Mouse (Mus musculus) lung, embryonic 15.5 days (tissue): Measurements from ENCODE around the gene Pbx1. TPM values are rescaled to one million over a fixed set of nuclear protein-coding genes. Genes with fewer than 3 reads are reported as not detected.

ENCODE experiments used
- ATAC-seq: fragments of 200-750 bp; cut with Nextera tagmentation; 2 replicates; pipeline ENCODE4 v1.8.0; 2017; ENCODE audit warnings: moderate number of reproducible peaks, borderline replicate concordance; ENCODE audit not compliant: low FRiP score, low TSS enrichment; ENCODE audit errors: extremely low read depth
- H3K27ac ChIP-seq: fragments of 300-500 bp; sonication (generic); 2 replicates; pipeline ENCODE4 v1.5.1; 2015; ENCODE audit warnings: moderate library complexity, mild to moderate bottlenecking, inconsistent platforms
- H3K27me3 ChIP-seq: fragments of 300-500 bp; sonication (generic); 2 replicates; pipeline ENCODE4 v1.6.1; 2015; ENCODE audit warnings: inconsistent platforms
- H3K36me3 ChIP-seq: fragments of 300-500 bp; sonication (generic); 2 replicates; pipeline ENCODE4 v1.6.1; 2015; ENCODE audit warnings: inconsistent platforms
- H3K4me1 ChIP-seq: fragments of 300-500 bp; sonication (generic); 2 replicates; pipeline ENCODE4 v1.6.1; 2015; ENCODE audit warnings: inconsistent platforms
- H3K4me2 ChIP-seq: fragments of 300-500 bp; sonication (generic); 2 replicates; pipeline ENCODE4 v1.6.1; 2015; ENCODE audit warnings: inconsistent platforms, mild to moderate bottlenecking, moderate library complexity
- H3K4me3 ChIP-seq: fragments of 300-500 bp; sonication (generic); 2 replicates; pipeline ENCODE4 v1.5.1; 2015; ENCODE audit warnings: mild to moderate bottlenecking, inconsistent platforms
- H3K9ac ChIP-seq: fragments of 300-500 bp; sonication (generic); 2 replicates; pipeline ENCODE4 v1.6.1; 2015; ENCODE audit warnings: inconsistent platforms
- H3K9me3 ChIP-seq: fragments of 300-500 bp; sonication (generic); 2 replicates; pipeline ENCODE4 v1.6.1; 2016; ENCODE audit warnings: inconsistent platforms
- WGBS: fragments of 180-500 bp; shearing (Covaris S2); methylation state at CpG from one replicate; pipeline ENCODE4 v1.1.7; 2015; 5-methylcytosine and 5-hydroxymethylcytosine counted together
- polyA plus RNA-seq: library from polyadenylated mRNA; unstranded; fragments of >200 nt; fragmentation: Nextera tagmentation; extraction: Ambion mirVana; gene quantifications from 2 replicates; pipeline ENCODE4 v1.2.1, GENCODE M21; 2015

The Pbx1 gene
- polyA plus RNA-seq, 1 experiment from 2014 or later, result 40.6 TPM

GRCm38 (mm10) chr1:168381451-168381850 lies 50.6 kb downstream of the Pbx1 start:
- 26% methylated on average over 4 of the region's 4 CpGs for WGBS

GRCm38 (mm10) chr1:168380241-168380770 lies 51.8 kb downstream of the Pbx1 start:
- Histone ChIP-seq H3K4me3 (no peak overlapping the region), H3K9ac (no peak overlapping the region), H3K27me3 (no peaks in the 10 kb centered on the region), H3K4me1 (peaks cover 68% of the 10 kb centered on the region), H3K4me2 (no peak overlapping the region), H3K9me3 (no peaks in the 10 kb centered on the region), H3K27ac (peak overlapping the region; percentile 53), H3K36me3 (no peaks in the 10 kb centered on the region)
- ATAC-seq, result peak; percentile 66
- WGBS, result 30% methylated on average over 9 of the region's 9 CpGs

More at GRCm38 (mm10) chr1:168381451-168381850, 50.6 kb downstream of the Pbx1 start:
- no peak overlapping the region for H3K9ac ChIP-seq
- no peaks in the 10 kb centered on the region for H3K36me3 ChIP-seq
- peaks cover 70% of the 10 kb centered on the region for H3K4me1 ChIP-seq
- no peaks in the 10 kb centered on the region for H3K27me3 ChIP-seq
- peak overlapping the region; percentile 25 for H3K27ac ChIP-seq
- H3K4me3 ChIP-seq, result no peak overlapping the region
- no peak for ATAC-seq
- H3K9me3 ChIP-seq, result no peaks in the 10 kb centered on the region
- H3K4me2 ChIP-seq, result no peak overlapping the region

- Histone ChIP-seq H3K27me3 (no peaks in the 10 kb centered on the region), H3K4me2 (no peak overlapping the region), H3K9me3 (no peaks in the 10 kb centered on the region), H3K4me3 (no peak overlapping the region), H3K9ac (no peak overlapping the region), H3K4me1 (peaks cover 50% of the 10 kb centered on the region), H3K27ac (no peak overlapping the region), H3K36me3 (no peaks in the 10 kb centered on the region)
- ATAC-seq, result no peak
- 62% methylated on average over 6 of the region's 6 CpGs for whole genome bisulfite sequencing
Observed at GRCm38 (mm10) chr1:168377650-168378049, 54.4 kb downstream of the Pbx1 start.

GRCm38 (mm10) chr1:168376330-168376729 lies 55.7 kb downstream of the Pbx1 start:
- Histone ChIP-seq H3K27me3 (no peaks in the 10 kb centered on the region), H3K4me1 (peaks cover 37% of the 10 kb centered on the region), H3K4me3 (no peak overlapping the region), H3K9me3 (no peaks in the 10 kb centered on the region), H3K27ac (no peak overlapping the region), H3K9ac (no peak overlapping the region), H3K36me3 (0 out of 2 replicates have a peak, but pooled peaks cover 1% of the 10 kb centered on the region), H3K4me2 (no peak overlapping the region)
- no peak for ATAC-seq
- WGBS, result 22% methylated on average over 3 of the region's 3 CpGs

- Histone ChIP-seq H3K9ac (no peak overlapping the region), H3K4me1 (peaks cover 26% of the 10 kb centered on the region), H3K27ac (peak overlapping the region; percentile 20; the same call in 1 of the 2 replicates), H3K9me3 (no peaks in the 10 kb centered on the region), H3K4me2 (no peak overlapping the region), H3K27me3 (no peaks in the 10 kb centered on the region), H3K36me3 (0 out of 2 replicates have a peak, but pooled peaks cover 3% of the 10 kb centered on the region), H3K4me3 (no peak overlapping the region)
- WGBS, result 47% methylated on average over 12 of the region's 12 CpGs
- ATAC-seq, result peak; percentile 73
Observed at GRCm38 (mm10) chr1:168374953-168375600, 57.0 kb downstream of the Pbx1 start.

- Histone ChIP-seq H3K4me2 (no peak overlapping the region), H3K27ac (no peak overlapping the region), H3K9me3 (no peaks in the 10 kb centered on the region), H3K27me3 (no peaks in the 10 kb centered on the region), H3K4me1 (peaks cover 18% of the 10 kb centered on the region), H3K36me3 (0 out of 2 replicates have a peak, but pooled peaks cover 3% of the 10 kb centered on the region), H3K4me3 (no peak overlapping the region), H3K9ac (no peak overlapping the region)
- WGBS, result 80% methylated on average over 2 of the region's 2 CpGs
- ATAC-seq, result no peak
Observed at GRCm38 (mm10) chr1:168372089-168372488, 60.0 kb downstream of the Pbx1 start.

GRCm38 (mm10) chr1:168370966-168371365 lies 61.1 kb downstream of the Pbx1 start:
- H3K4me3 ChIP-seq, result no peak overlapping the region
- 80% methylated on average over 9 of the region's 9 CpGs for WGBS
- H3K36me3 ChIP-seq, result 0 out of 2 replicates have a peak, but pooled peaks cover 3% of the 10 kb centered on the region
- no peak overlapping the region for H3K27ac ChIP-seq
- no peaks in the 10 kb centered on the region for H3K27me3 ChIP-seq
- no peak for ATAC-seq
- no peaks in the 10 kb centered on the region for H3K9me3 ChIP-seq
- no peak overlapping the region for H3K4me2 ChIP-seq
- H3K9ac ChIP-seq, result no peak overlapping the region
- H3K4me1 ChIP-seq, result peaks cover 15% of the 10 kb centered on the region

- Histone ChIP-seq H3K4me1 (peaks cover 13% of the 10 kb centered on the region; the same call in 1 of the 2 replicates), H3K27me3 (no peaks in the 10 kb centered on the region), H3K9me3 (no peaks in the 10 kb centered on the region), H3K9ac (no peak overlapping the region), H3K4me2 (no peak overlapping the region), H3K4me3 (no peak overlapping the region), H3K27ac (no peak overlapping the region), H3K36me3 (0 out of 2 replicates have a peak, but pooled peaks cover under 1% of the 10 kb centered on the region)
- no peak for ATAC-seq
- 82% methylated on average over 5 of the region's 5 CpGs for WGBS
Observed at GRCm38 (mm10) chr1:168366261-168366660, 65.8 kb downstream of the Pbx1 start.

- Histone ChIP-seq H3K27me3 (no peaks in the 10 kb centered on the region), H3K4me2 (no peak overlapping the region), H3K36me3 (0 out of 2 replicates have a peak, but pooled peaks cover 3% of the 10 kb centered on the region), H3K4me1 (peaks cover 19% of the 10 kb centered on the region), H3K9me3 (no peaks in the 10 kb centered on the region), H3K27ac (no peak overlapping the region), H3K4me3 (no peak overlapping the region), H3K9ac (no peak overlapping the region)
- no peak for ATAC-seq
- 72% methylated on average over 7 of the region's 7 CpGs for WGBS
Observed at GRCm38 (mm10) chr1:168364325-168364724, 67.7 kb downstream of the Pbx1 start.

- no peak overlapping the region for H3K4me2 ChIP-seq
- ATAC-seq, result no peak
- H3K27ac ChIP-seq, result no peak overlapping the region
- no peak overlapping the region for H3K4me3 ChIP-seq
- H3K9ac ChIP-seq, result no peak overlapping the region
- H3K4me1 ChIP-seq, result peaks cover 32% of the 10 kb centered on the region
- 91% methylated on average over 11 of the region's 11 CpGs for WGBS
- H3K36me3 ChIP-seq, result 0 out of 2 replicates have a peak, but pooled peaks cover 3% of the 10 kb centered on the region
- no peaks in the 10 kb centered on the region for H3K9me3 ChIP-seq
- no peaks in the 10 kb centered on the region for H3K27me3 ChIP-seq
Observed at GRCm38 (mm10) chr1:168363053-168363452, 69.0 kb downstream of the Pbx1 start.

- no peak for ATAC-seq
- H3K9ac ChIP-seq, result no peak overlapping the region
- H3K27ac ChIP-seq, result no peak overlapping the region
- no peak overlapping the region for H3K4me3 ChIP-seq
- H3K4me1 ChIP-seq, result peaks cover 37% of the 10 kb centered on the region
- 0 out of 2 replicates have a peak, but pooled peaks cover 3% of the 10 kb centered on the region for H3K36me3 ChIP-seq
- H3K27me3 ChIP-seq, result no peaks in the 10 kb centered on the region
- 65% methylated on average over 10 of the region's 10 CpGs for WGBS
- no peaks in the 10 kb centered on the region for H3K9me3 ChIP-seq
- no peak overlapping the region for H3K4me2 ChIP-seq
Observed at GRCm38 (mm10) chr1:168362464-168362863, 69.6 kb downstream of the Pbx1 start.
